Mouse (Mus musculus) inflammation-experienced regulatory T-cells, adult 6 months (primary cell): ENCODE data around the gene Zfp42. TPM values are rescaled to one million over a fixed set of nuclear protein-coding genes. Genes with fewer than 3 reads are reported as not detected.

Source experiments
- ATAC-seq: one replicate; pipeline ENCODE4 v1.8.0; 2017
- polyA plus RNA-seq, 3 experiments: library from polyadenylated mRNA; unstranded; fragments of 100-300 nt; shearing (Covaris generic); gene quantifications; one replicate each; pipeline ENCODE4 v1.2.1; 2017

Gene Zfp42
- polyA plus RNA-seq, 3 experiments from 2014 or later = not detected

DNA sequence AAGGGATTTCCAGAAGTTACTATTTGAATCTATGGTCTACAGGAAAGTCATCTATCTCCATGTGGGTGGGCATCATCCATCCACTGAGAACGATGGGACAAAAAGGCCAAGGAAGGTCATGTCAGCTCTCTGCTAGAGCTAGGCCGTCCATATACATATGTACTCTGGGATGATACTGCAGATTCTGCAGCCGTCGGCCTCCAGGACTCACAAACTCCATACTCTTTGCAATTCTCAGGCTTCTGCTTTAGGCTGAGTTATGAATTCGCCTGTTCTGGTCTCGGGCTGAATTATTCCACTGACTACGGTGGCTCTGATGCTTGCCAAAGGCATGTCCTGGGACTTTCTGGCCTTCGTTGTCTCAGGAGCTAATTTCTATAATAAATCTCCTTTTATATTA is 58.1 kb downstream of the Zfp42 start:
- ATAC-seq = no peak

Other genes with a start within 250 kb of the Zfp42 start
- gene Triml1, start 165.5 kb downstream of the Zfp42 start, polyA plus RNA-seq = not detected
- gene Triml2, start 126.4 kb downstream of the Zfp42 start, polyA plus RNA-seq = not detected
- gene Adam26b, start 221.1 kb upstream of the Zfp42 start, polyA plus RNA-seq = not detected